Mouse (Mus musculus) MEL (cell line): ENCODE results near the gene Rtn3. TPM values are rescaled to one million over a fixed set of nuclear protein-coding genes. Genes with fewer than 3 reads are reported as not detected.

Experiments used
- DNase-seq: peaks from one replicate; pipeline ENCODE4 v3.0.0; 2011; ENCODE audit warnings: low read depth, low spot score
- H3K27ac ChIP-seq: 2 replicates; pipeline ENCODE4 v1.5.1; 2012; ENCODE audit warnings: low read depth, mild to moderate bottlenecking, control low read depth, low read length, moderate library complexity; ENCODE audit not compliant: control insufficient read depth
- H3K27me3 ChIP-seq, 2 experiments: fragments of 150-350 bp in 1 of 2; sonication (generic) in 1 of 2; 2 replicates each; pipeline ENCODE4 v1.6.1; 2012; ENCODE audit warnings: low read length in 2 of 2, mild to moderate bottlenecking in 2 of 2, improper control_type of control experiment in 1 of 2, moderate library complexity in 1 of 2; ENCODE audit not compliant: insufficient read depth in 2 of 2, control insufficient read depth in 1 of 2
- H3K36me3 ChIP-seq, 2 experiments: 2 replicates each; pipeline ENCODE4 v1.6.1; 2012 to 2014; ENCODE audit warnings: low read length in 2 of 2, improper control_type of control experiment in 1 of 2, inconsistent platforms in 1 of 2, mild to moderate bottlenecking in 1 of 2; ENCODE audit not compliant: insufficient read depth in 2 of 2, control insufficient read depth in 1 of 2
- H3K4me1 ChIP-seq, 2 experiments: fragments of 150-350 bp in 1 of 2; sonication (generic) in 1 of 2; 2 replicates each; pipeline ENCODE4 v1.6.1; 2012; ENCODE audit warnings: low read length in 2 of 2, improper control_type of control experiment in 1 of 2, mild to moderate bottlenecking in 1 of 2; ENCODE audit not compliant: insufficient read depth in 2 of 2, control insufficient read depth in 1 of 2
- H3K4me3 ChIP-seq, 2 experiments: fragments of 150-350 bp in 1 of 2; sonication (generic) in 1 of 2; 2 replicates each; pipeline ENCODE4 v1.5.1; 2012; ENCODE audit warnings: low read depth in 2 of 2, low read length in 2 of 2, mild to moderate bottlenecking in 2 of 2, moderate library complexity in 2 of 2, control low read depth in 1 of 2, improper control_type of control experiment in 1 of 2; ENCODE audit not compliant: control insufficient read depth in 1 of 2, insufficient read depth in 1 of 2
- H3K79me2 ChIP-seq: 2 replicates; pipeline ENCODE4 v1.6.1; 2012; ENCODE audit warnings: mild to moderate bottlenecking, low read length, moderate library complexity; ENCODE audit not compliant: control insufficient read depth, poor library complexity, insufficient read depth
- H3K9ac ChIP-seq: 2 replicates; pipeline ENCODE4 v1.6.1; 2012; ENCODE audit warnings: low read depth, mild to moderate bottlenecking, control low read depth, low read length, moderate library complexity; ENCODE audit not compliant: control insufficient read depth, poor library complexity, severe bottlenecking
- H3K9me3 ChIP-seq: fragments of 150-350 bp; sonication (generic); replicated peaks from 2 replicates; pipeline ENCODE4 v1.6.1; 2012; ENCODE audit warnings: mild to moderate bottlenecking, low read length, improper control_type of control experiment, moderate library complexity; ENCODE audit not compliant: insufficient read depth
- BHLHE40 ChIP-seq: IDR thresholded peaks from 2 replicates; pipeline ENCODE4 v1.6.1; 2012; ENCODE audit warnings: low read depth, mild to moderate bottlenecking, inconsistent platforms, low read length, improper control_type of control experiment, borderline replicate concordance
- E2F4 ChIP-seq: IDR thresholded peaks from 2 replicates; pipeline ENCODE4 v1.6.1; 2011; ENCODE audit warnings: low read depth, low read length, improper control_type of control experiment, borderline replicate concordance
- EP300 ChIP-seq, 2 experiments: IDR thresholded peaks; 2 replicates each; pipeline ENCODE4 v1.6.1; 2011; ENCODE audit warnings: improper control_type of control experiment in 2 of 2, low read length in 2 of 2, low read depth in 1 of 2, mild to moderate bottlenecking in 1 of 2
- ETS1 ChIP-seq: IDR thresholded peaks from 2 replicates; pipeline ENCODE4 v1.6.1; 2012; ENCODE audit warnings: low read depth, mild to moderate bottlenecking, inconsistent platforms, low read length, improper control_type of control experiment, moderate library complexity
- MAFK ChIP-seq: IDR thresholded peaks from 2 replicates; pipeline ENCODE4 v1.6.1; 2011; ENCODE audit warnings: low read depth, mild to moderate bottlenecking, low read length, improper control_type of control experiment, borderline replicate concordance
- MAZ ChIP-seq: IDR thresholded peaks from 2 replicates; pipeline ENCODE4 v1.6.1; 2012; ENCODE audit warnings: low read depth, mild to moderate bottlenecking, inconsistent platforms, low read length, improper control_type of control experiment
- MXI1 ChIP-seq: IDR thresholded peaks from 2 replicates; pipeline ENCODE4 v1.6.1; 2011; ENCODE audit warnings: mild to moderate bottlenecking, low read depth, low read length, improper control_type of control experiment
- MYB ChIP-seq: IDR thresholded peaks from 2 replicates; pipeline ENCODE4 v1.6.1; 2011; ENCODE audit warnings: mild to moderate bottlenecking, low read depth, low read length, improper control_type of control experiment
- POLR2A ChIP-seq, 2 experiments: IDR thresholded peaks; 2 replicates each; pipeline ENCODE4 v1.6.1; 2011 to 2012; ENCODE audit warnings: low read length in 2 of 2, mild to moderate bottlenecking in 2 of 2, control low read depth in 1 of 2, improper control_type of control experiment in 1 of 2, low read depth in 1 of 2, moderate library complexity in 1 of 2; ENCODE audit not compliant: control insufficient read depth in 1 of 2, insufficient read depth in 1 of 2, poor library complexity in 1 of 2
- RAD21 ChIP-seq: IDR thresholded peaks from 2 replicates; pipeline ENCODE4 v1.6.1; 2011; ENCODE audit warnings: mild to moderate bottlenecking, low read depth, low read length, improper control_type of control experiment
- SMC3 ChIP-seq: IDR thresholded peaks from 2 replicates; pipeline ENCODE4 v1.6.1; 2011; ENCODE audit warnings: low read depth, low read length, improper control_type of control experiment
- USF1 ChIP-seq: IDR thresholded peaks from 2 replicates; pipeline ENCODE4 v1.6.1; 2014; ENCODE audit warnings: low read depth, mild to moderate bottlenecking, inconsistent platforms, low read length, improper control_type of control experiment, moderate library complexity
- USF2 ChIP-seq, 2 experiments: IDR thresholded peaks; 2 replicates each; pipeline ENCODE4 v1.6.1; 2011 to 2012; ENCODE audit warnings: improper control_type of control experiment in 2 of 2, low read length in 2 of 2, borderline replicate concordance in 1 of 2, inconsistent platforms in 1 of 2, low read depth in 1 of 2, mild to moderate bottlenecking in 1 of 2; ENCODE audit not compliant: insufficient read depth in 1 of 2
- ZKSCAN1 ChIP-seq: IDR thresholded peaks from 2 replicates; pipeline ENCODE4 v1.6.1; 2012; ENCODE audit warnings: low read depth, mild to moderate bottlenecking, inconsistent platforms, low read length, improper control_type of control experiment, moderate library complexity
- ZNF384 ChIP-seq: IDR thresholded peaks from 2 replicates; pipeline ENCODE4 v1.6.1; 2012; ENCODE audit warnings: low read depth, mild to moderate bottlenecking, inconsistent platforms, low read length, improper control_type of control experiment
- polyA plus RNA-seq, 2 experiments: library from polyadenylated mRNA; stranded (reverse) in 1 of 2; unstranded in 1 of 2; fragments of >175 nt in 1 of 2; fragments of >200 nt in 1 of 2; gene quantifications; 2 replicates each; pipeline versions ENCODE4 v1.2.1 to v1.2.4; 2012; ENCODE audit warnings: low replicate concordance in 2 of 2, low read depth in 1 of 2; ENCODE audit not compliant: insufficient read length in 2 of 2, insufficient read depth in 1 of 2, missing spikeins in 1 of 2
- total RNA-seq: library from RNA; depleted of rRNA; stranded (reverse); fragments of 300-350 nt; gene quantifications from 2 replicates; pipeline ENCODE4 v1.2.3, GENCODE M21; 2012

Rtn3 gene
- total and polyA plus RNA-seq, 3 experiments: 33.4 to 118 TPM; not detected in 1

DNA sequence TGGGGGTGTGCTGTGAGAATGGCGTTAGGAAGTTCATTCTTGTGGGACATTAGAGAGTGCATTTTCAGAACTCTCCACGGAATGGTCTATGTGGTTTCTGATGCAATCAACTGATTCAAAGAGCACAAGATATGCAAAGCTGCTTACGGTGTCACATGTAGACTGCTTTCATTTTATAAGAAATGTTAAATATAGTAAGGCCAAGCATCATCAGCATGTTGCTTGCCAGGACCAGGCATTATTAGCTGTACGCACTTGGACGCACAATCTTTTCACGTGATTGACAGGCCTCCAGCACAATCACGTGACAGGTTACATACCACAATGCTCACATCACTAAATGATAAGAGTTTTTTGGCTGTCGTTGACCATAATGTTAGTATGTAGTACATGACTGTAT, 4.6 kb upstream of the Rtn3 start:
- H3K9me3 ChIP-seq: no peaks in the 10 kb centered on the region
- peaks cover 3% of the 10 kb centered on the region for H3K79me2 ChIP-seq
- no peak for DNase-seq
- peaks cover 3 to 8% of the 10 kb centered on the region in 2 experiments for H3K4me1 ChIP-seq
- no peak overlapping the region for H3K9ac ChIP-seq
- H3K4me3 ChIP-seq: no peak overlapping the region
- no peaks in the 10 kb centered on the region for H3K27me3 ChIP-seq
- TF ChIP-seq USF2 (IDR thresholded peaks at IDR 0.05; ENCODE audit: borderline replicate concordance in 1 of 2, insufficient read depth in 1 of 2, low read depth in 1 of 2, low read length in 2 of 2) (peak in 1 of 2 experiments; percentile 58; a peak in 2 of 4 replicates), POLR2A (IDR thresholded peaks at IDR 0.05; ENCODE audit: control insufficient read depth in 1 of 2, insufficient read depth in 1 of 2, low read depth in 1 of 2, low read length in 2 of 2, poor library complexity in 1 of 2) (no peak), ETS1 (peak; percentile 28; the same call in 1 of the 2 replicates), USF1 (peak; percentile 85), MAZ (no peak), RAD21 (no peak), MXI1 (no peak), BHLHE40 (peak; percentile 69; the same call in 1 of the 2 replicates)
- TF ChIP-seq, all 39 proteins: peak for 4
- Histone ChIP-seq H3K36me3 (peaks cover 0 to 10% of the 10 kb centered on the region in 2 experiments; a peak in 2 of 4 replicates), H3K27ac (no peak overlapping the region)

DNA sequence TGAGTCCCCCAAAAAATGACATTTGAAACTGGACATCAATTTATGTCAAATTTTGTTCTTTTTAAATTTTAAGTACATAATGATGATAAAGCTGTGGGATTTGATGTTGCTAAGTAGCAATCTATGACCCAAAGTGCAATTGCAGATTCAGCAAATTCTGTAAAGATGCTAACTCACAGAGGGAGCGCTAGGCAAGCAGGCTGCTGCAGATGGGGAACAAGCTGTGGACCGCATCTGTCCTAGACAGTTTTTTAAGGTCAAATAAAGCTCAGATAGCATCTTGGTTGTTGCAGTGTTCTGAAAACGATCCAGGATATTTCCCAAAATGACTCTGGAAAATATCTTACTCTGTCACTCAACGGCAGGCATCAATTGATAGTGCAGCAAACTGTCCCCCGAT, 995 bp upstream of the Rtn3 start:
- H3K4me3 ChIP-seq: peak overlapping the region; percentile 52 to 75
- H3K36me3 ChIP-seq: peaks cover 0 to 36% of the 10 kb centered on the region in 2 experiments; a peak in 2 of 4 replicates
- peak overlapping the region; percentile 51 for H3K9ac ChIP-seq
- H3K27ac ChIP-seq: peak overlapping the region; percentile 49
- H3K79me2 ChIP-seq: peaks cover 33% of the 10 kb centered on the region
- peak; percentile 72 for DNase-seq
- no peaks in the 10 kb centered on the region for H3K27me3 ChIP-seq
- peaks cover 16 to 17% of the 10 kb centered on the region in 2 experiments for H3K4me1 ChIP-seq
- TF ChIP-seq ZNF384 (peak; percentile 13; the same call in 1 of the 2 replicates), E2F4 (no peak), MYB (no peak), MXI1 (no peak), SMC3 (no peak), EP300 (IDR thresholded peaks at IDR 0.05; ENCODE audit: low read depth in 1 of 2, low read length in 2 of 2) (0 out of 4 replicates have a peak, but pooled peaks of 1 of the 2 experiments have one; percentile 21), ZKSCAN1 (no peak), MAFK (peak; percentile 96)
- TF ChIP-seq, all 39 proteins: peak for 3
- H3K9me3 ChIP-seq: no peaks in the 10 kb centered on the region
